Mouse (Mus musculus) testis, postnatal 10 days (tissue): Measurements from ENCODE around the gene Smtnl1.

Source experiments
- DNase-seq: peaks from one replicate; pipeline ENCODE4 v3.0.0; 2021; ENCODE audit warnings: low spot score

Smtnl1 gene

GRCm38 (mm10) chr2:84822552-84822951 is at the start of gene Smtnl1:
Smtnl1 (minus strand) TSS chr2:84822652.
- no peak for DNase-seq

GRCm38 (mm10) chr2:84870623-84871160 is 48.2 kb upstream of the Smtnl1 start:
- no peak for DNase-seq

GRCm38 (mm10) chr2:84868977-84869376 is 46.5 kb upstream of the Smtnl1 start:
- DNase-seq = no peak

GRCm38 (mm10) chr2:84868521-84868943 is 46.1 kb upstream of the Smtnl1 start:
- peak; percentile 83 for DNase-seq

GRCm38 (mm10) chr2:84865616-84866571 is 43.4 kb upstream of the Smtnl1 start:
- peak; percentile 84 for DNase-seq

- DNase-seq = no peak
Observed at GRCm38 (mm10) chr2:84862231-84862630, 39.8 kb upstream of the Smtnl1 start.

GRCm38 (mm10) chr2:84861430-84861829 is 39.0 kb upstream of the Smtnl1 start:
- DNase-seq = no peak

GRCm38 (mm10) chr2:84859991-84860780 is 37.7 kb upstream of the Smtnl1 start:
- DNase-seq = no peak

- DNase-seq = no peak
Observed at GRCm38 (mm10) chr2:84858551-84858950, 36.1 kb upstream of the Smtnl1 start.

GRCm38 (mm10) chr2:84855732-84856131 is 33.3 kb upstream of the Smtnl1 start:
- DNase-seq = peak; percentile 57

- peak; percentile 79 for DNase-seq
Observed at GRCm38 (mm10) chr2:84851130-84852040, 28.9 kb upstream of the Smtnl1 start.

GRCm38 (mm10) chr2:84850407-84851129 is 28.1 kb upstream of the Smtnl1 start:
- no peak for DNase-seq

- DNase-seq = no peak
Observed at GRCm38 (mm10) chr2:84845226-84845625, 22.8 kb upstream of the Smtnl1 start.

- DNase-seq = no peak
Observed at GRCm38 (mm10) chr2:84843654-84844053, 21.2 kb upstream of the Smtnl1 start.

GRCm38 (mm10) chr2:84841905-84842304 is 19.5 kb upstream of the Smtnl1 start:
- no peak for DNase-seq

- DNase-seq = no peak
Observed at GRCm38 (mm10) chr2:84840748-84841563, 18.5 kb upstream of the Smtnl1 start.

- peak; percentile 78 for DNase-seq
Observed at GRCm38 (mm10) chr2:84840016-84840747, 17.7 kb upstream of the Smtnl1 start.

GRCm38 (mm10) chr2:84838993-84839980 is 16.8 kb upstream of the Smtnl1 start:
- DNase-seq = peak; percentile 55
